Mouse (Mus musculus): ENCODE data around the gene Gm21988. TPM values are rescaled to one million over a fixed set of nuclear protein-coding genes. Genes with fewer than 3 reads are reported as not detected.
A peak's percentile ranks its signal among the peaks of the same experiment; 100 is the strongest.

The Gm21988 gene
- polyA plus RNA-seq, 1 experiment from 2014 or later = 12.1 TPM

DNA sequence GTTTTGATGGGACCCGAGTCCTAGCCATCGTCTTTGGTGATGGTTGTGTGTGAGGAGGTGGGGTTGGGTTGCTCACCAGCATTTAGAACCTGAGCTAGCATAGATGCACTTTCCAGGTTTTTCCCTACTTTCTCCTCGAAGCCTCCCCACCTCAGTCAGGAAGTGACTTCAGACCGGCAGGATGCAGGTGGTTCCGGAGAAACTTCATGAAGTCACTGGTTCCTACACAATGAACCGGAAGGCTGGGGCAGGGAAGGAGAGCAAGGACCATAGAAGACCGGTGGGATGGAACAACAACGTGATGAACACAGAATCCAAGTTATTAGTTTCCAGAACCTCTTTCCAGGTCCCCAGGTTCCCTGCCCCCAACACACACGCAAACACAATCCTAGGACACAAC is 15.9 kb downstream of the Gm21988 start:
- H3K27ac ChIP-seq (ENCODE audit: low read depth, low read length) = no peak overlapping the region
- peaks cover 11% of the 10 kb centered on the region for H3K4me1 ChIP-seq (ENCODE audit: control insufficient read depth, insufficient read depth, low read length)
- H3K4me2 ChIP-seq = no peak overlapping the region
- DNase-seq (ENCODE audit: low spot score, missing footprints) (no peak), ATAC-seq (ENCODE audit: low FRiP score) (no peak)
- H3K4me3 ChIP-seq (ENCODE audit: low read depth, low read length) = no peak overlapping the region
- H3K9ac ChIP-seq (ENCODE audit: low read length) = no peak overlapping the region
- no peaks in the 10 kb centered on the region for H3K9me3 ChIP-seq (ENCODE audit: control insufficient read depth, low read length)
- WGBS = 86% methylated on average over 9 of the region's 9 CpGs
- no peaks in the 10 kb centered on the region for H3K36me3 ChIP-seq (ENCODE audit: control insufficient read depth, insufficient read depth, low read length)
- H3K27me3 ChIP-seq (ENCODE audit: control insufficient read depth, insufficient read depth, low read length) = peaks cover 37% of the 10 kb centered on the region

DNA sequence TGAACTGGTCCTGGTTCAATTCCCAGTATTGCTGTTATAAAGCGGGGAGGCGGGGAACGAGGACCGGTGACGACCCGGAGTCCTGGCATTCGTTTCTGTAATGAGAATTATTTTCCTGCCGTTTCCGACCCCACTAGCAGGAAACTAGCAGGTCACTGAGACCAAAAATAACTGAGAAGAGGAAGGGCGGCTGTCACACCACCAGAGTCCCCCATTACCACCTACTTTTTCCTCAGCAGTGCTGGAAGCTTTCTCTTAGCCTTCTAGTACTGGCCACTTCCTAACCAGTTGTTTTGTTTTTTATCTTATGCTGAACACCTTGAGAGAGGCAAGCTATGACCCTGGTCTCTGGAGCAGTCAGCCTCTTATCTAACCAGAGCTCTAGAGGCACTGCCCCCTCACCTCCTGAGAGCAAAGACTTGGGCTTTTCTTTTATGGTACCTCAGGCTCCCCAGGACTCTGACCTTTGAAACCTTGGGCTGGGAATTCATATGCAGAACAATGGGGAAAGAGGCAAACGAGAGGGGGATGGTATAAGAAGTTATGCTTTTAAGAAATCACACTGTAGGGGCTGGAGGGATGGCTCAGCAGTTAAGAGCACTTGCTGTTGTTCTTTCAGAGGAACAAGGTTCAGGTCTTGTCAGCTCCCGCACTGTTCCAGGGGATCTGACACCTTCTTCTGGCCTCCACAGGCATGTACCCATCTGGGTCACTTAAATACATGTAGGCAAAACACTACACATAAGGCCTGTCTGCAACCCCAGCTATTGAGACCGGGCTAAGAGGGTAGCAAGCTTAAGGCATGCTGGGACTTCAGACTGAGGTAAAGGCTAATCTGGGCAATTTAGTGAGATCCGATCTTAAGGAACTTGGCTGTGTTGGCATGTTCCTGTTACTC is 17.8 kb downstream of the Gm21988 start:
- Histone ChIP-seq H3K9me3 (ENCODE audit: control insufficient read depth, low read length) (no peaks in the 10 kb centered on the region), H3K27ac (ENCODE audit: low read depth, low read length) (peak overlapping the region; percentile 2; the same call in 1 of the 2 replicates), H3K4me3 (ENCODE audit: low read depth, low read length) (peak overlapping the region; percentile 61), H3K36me3 (ENCODE audit: control insufficient read depth, insufficient read depth, low read length) (no peaks in the 10 kb centered on the region), H3K9ac (ENCODE audit: low read length) (peak overlapping the region; percentile 66), H3K27me3 (ENCODE audit: control insufficient read depth, insufficient read depth, low read length) (peaks cover 18% of the 10 kb centered on the region), H3K4me2 (peak overlapping the region; percentile 88), H3K4me1 (ENCODE audit: control insufficient read depth, insufficient read depth, low read length) (peaks cover 15% of the 10 kb centered on the region)
- DNase-seq (ENCODE audit: low spot score, missing footprints) (peak; percentile 88), ATAC-seq (ENCODE audit: low FRiP score) (no peak)
- WGBS = 11% methylated on average over 14 of the region's 14 CpGs

DNA sequence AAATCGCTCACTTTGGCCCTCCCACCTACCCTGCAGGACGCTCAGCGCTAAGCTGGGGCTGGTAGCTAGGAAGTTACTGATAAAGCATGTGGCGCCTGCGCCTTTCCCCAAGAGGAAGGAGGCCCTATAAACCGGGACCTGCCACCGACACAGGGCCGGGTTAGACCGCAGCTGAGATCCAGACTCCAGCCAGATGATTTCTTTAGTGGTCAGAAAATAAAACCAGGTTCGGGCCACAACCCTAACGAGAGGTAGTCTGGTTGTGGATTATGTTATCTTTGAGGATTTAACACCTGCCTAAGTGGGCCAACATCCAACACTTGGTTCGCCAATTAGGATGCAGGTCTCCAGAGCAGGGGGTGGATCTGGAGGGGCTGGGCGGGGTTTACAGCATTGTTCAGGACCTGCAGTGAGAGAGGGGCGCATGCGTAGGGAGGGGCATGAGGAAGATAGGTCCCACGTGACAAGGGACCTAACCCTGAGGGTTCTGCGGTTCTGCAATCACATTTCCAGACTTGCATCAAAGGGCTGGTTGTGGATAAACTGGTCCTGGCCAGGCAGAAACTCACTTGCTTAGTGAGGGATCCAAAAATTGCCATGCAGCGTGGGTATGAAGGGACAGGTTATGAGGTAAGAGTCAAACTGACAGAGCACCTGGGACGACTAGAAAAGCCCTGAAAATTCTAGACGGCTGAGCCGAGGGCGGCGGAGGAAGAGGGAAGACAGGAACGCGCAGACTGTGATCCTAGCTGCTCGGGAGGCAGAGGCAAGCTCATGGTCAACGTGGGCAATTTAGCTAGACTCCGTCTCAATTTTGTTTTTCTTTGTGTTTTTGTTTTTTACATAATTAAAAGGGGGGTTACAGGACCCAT is 18.7 kb downstream of the Gm21988 start, which contains the start of gene Slc16a13:
Slc16a13 (minus strand) TSS at position 334 of the 872 bp plus-strand sequence.
- Histone ChIP-seq H3K27me3 (ENCODE audit: control insufficient read depth, insufficient read depth, low read length) (peaks cover 16% of the 10 kb centered on the region), H3K4me3 (ENCODE audit: low read depth, low read length) (peak within 1 kb of the TSS; percentile 61), H3K36me3 (ENCODE audit: control insufficient read depth, insufficient read depth, low read length) (no peaks in the 10 kb centered on the region), H3K9me3 (ENCODE audit: control insufficient read depth, low read length) (no peaks in the 10 kb centered on the region), H3K27ac (ENCODE audit: low read depth, low read length) (peak within 1 kb of the TSS; percentile 80), H3K4me2 (peak within 1 kb of the TSS; percentile 88), H3K4me1 (ENCODE audit: control insufficient read depth, insufficient read depth, low read length) (peaks cover 15% of the 10 kb centered on the region), H3K9ac (ENCODE audit: low read length) (peak within 1 kb of the TSS; percentile 84)
- ATAC-seq (ENCODE audit: low FRiP score) = peak; percentile 97
- peak; percentile 98 for DNase-seq (ENCODE audit: low spot score, missing footprints)
- 0% methylated on average over 28 of the region's 28 CpGs for WGBS

DNA sequence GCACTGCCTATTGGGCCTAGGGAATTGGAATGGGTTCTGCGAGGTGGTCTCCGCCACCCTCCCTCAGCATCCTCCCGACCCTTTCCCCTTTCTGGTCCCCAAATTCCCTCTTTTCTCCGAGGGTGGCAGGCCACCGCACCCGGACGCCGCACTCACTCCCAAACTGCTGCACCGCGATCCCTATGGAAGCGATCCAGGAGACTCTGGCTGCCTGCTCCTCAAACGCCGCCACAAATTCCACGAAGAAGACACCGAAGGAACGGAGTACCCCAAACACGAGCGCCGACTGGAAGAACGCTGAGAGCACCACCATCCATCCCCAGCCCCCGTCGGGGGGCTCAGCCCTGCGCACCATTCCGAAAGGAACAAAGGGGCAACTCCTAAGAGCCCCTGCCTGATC is 19.3 kb downstream of the Gm21988 start:
- under 1% methylated on average over 24 of the region's 24 CpGs for WGBS
- H3K27ac ChIP-seq (ENCODE audit: low read depth, low read length) = peak overlapping the region; percentile 80
- DNase-seq (ENCODE audit: low spot score, missing footprints) = no peak
- ATAC-seq (ENCODE audit: low FRiP score) = no peak
- H3K4me3 ChIP-seq (ENCODE audit: low read depth, low read length) = peak overlapping the region; percentile 61
- H3K4me2 ChIP-seq = peak overlapping the region; percentile 88
- H3K9me3 ChIP-seq (ENCODE audit: control insufficient read depth, low read length) = no peaks in the 10 kb centered on the region
- no peaks in the 10 kb centered on the region for H3K36me3 ChIP-seq (ENCODE audit: control insufficient read depth, insufficient read depth, low read length)
- H3K4me1 ChIP-seq (ENCODE audit: control insufficient read depth, insufficient read depth, low read length) = peaks cover 15% of the 10 kb centered on the region
- peaks cover 17% of the 10 kb centered on the region for H3K27me3 ChIP-seq (ENCODE audit: control insufficient read depth, insufficient read depth, low read length)
- H3K9ac ChIP-seq (ENCODE audit: low read length) = peak overlapping the region; percentile 84

DNA sequence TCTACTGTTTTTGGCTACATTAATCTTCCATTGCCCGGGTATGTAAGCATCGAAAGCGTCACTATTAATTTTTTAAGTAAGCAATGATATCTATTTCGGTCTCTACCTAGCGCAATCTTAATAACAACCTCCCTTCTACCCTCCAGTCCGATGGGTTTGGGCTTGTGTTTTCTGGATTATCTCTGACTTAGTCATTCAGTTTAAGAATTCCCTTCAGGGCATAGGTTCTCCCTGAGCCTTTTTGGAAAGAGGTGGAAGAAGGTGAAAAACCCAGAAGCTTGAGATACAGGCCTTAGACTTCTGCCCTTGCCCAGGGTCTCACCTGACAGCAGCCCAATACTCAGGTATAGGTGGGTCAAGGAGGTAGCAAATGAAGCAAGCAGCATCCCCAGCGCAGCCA is 19.8 kb downstream of the Gm21988 start:
- Histone ChIP-seq H3K36me3 (ENCODE audit: control insufficient read depth, insufficient read depth, low read length) (no peaks in the 10 kb centered on the region), H3K27ac (ENCODE audit: low read depth, low read length) (no peak overlapping the region; the same call in 1 of the 2 replicates), H3K4me3 (ENCODE audit: low read depth, low read length) (peak overlapping the region; percentile 61), H3K9ac (ENCODE audit: low read length) (peak overlapping the region; percentile 84), H3K9me3 (ENCODE audit: control insufficient read depth, low read length) (no peaks in the 10 kb centered on the region), H3K27me3 (ENCODE audit: control insufficient read depth, insufficient read depth, low read length) (peaks cover 19% of the 10 kb centered on the region), H3K4me1 (ENCODE audit: control insufficient read depth, insufficient read depth, low read length) (peaks cover 19% of the 10 kb centered on the region), H3K4me2 (peak overlapping the region; percentile 88)
- ATAC-seq (ENCODE audit: low FRiP score) = no peak
- WGBS = 55% methylated on average over 7 of the region's 7 CpGs
- DNase-seq (ENCODE audit: low spot score, missing footprints) = peak; percentile 87

DNA sequence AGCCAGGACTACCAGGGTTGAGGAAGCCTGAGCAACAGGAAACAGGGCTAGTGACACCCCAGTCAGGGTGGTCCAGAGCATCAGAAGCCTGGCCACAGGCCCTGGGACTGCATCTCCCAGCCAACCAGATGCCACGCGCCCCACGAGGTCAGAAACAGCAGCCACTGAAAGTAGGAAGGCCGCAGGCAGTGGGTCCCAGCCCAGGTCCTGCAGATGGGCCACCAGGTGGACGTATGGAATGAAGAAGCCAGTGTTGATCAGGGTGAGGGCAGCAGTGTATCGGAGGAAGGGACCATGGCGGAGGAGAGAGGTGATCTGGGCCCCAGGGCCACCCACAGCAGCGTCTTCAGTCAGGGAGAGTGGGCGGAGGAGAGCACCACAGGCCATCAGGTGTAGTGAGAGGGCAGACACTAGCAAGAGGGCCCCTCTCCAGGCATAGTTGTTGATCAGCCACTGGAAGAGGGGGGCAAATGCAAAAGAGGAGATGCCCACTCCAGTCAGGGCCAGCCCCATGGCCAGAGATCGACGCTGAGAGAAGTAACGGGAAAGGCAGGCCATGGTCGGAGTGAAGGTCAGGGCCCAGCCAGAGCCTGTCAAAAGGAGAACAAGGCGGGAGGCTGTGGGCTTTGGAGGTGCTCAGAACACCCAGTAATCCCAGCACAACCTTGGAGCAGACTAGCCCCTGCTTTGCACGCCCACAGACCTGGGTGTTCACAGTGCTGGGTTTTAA is 20.7 kb downstream of the Gm21988 start:
- WGBS = 90% methylated on average over 15 of the region's 15 CpGs
- Histone ChIP-seq H3K9me3 (ENCODE audit: control insufficient read depth, low read length) (no peaks in the 10 kb centered on the region), H3K4me1 (ENCODE audit: control insufficient read depth, insufficient read depth, low read length) (peaks cover 29% of the 10 kb centered on the region), H3K4me2 (peak overlapping the region; percentile 88), H3K36me3 (ENCODE audit: control insufficient read depth, insufficient read depth, low read length) (no peaks in the 10 kb centered on the region), H3K9ac (ENCODE audit: low read length) (no peak overlapping the region), H3K27ac (ENCODE audit: low read depth, low read length) (no peak overlapping the region), H3K4me3 (ENCODE audit: low read depth, low read length) (no peak overlapping the region), H3K27me3 (ENCODE audit: control insufficient read depth, insufficient read depth, low read length) (peaks cover 28% of the 10 kb centered on the region)
- DNase-seq (ENCODE audit: low spot score, missing footprints) (no peak), ATAC-seq (ENCODE audit: low FRiP score) (no peak)

DNA sequence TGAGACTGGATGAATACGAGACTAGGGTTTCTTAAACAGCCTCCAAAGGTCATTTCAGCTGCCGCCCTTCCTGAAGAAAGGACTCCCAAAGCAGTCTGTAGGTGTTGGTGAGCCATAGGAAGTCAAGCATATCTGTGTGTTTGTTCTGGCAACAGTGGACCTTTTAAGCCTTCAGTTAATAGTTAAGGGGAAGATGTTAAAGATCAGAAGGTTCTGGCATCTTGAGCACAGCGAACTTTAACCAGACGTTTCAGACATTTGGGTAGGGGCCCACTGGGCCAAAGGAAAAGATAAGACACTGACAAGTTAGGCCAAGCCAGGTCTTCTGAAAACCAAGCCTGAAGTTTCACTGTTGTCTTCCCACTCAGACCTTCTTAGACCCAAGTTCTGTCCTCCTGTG is 21.6 kb downstream of the Gm21988 start:
- Histone ChIP-seq H3K27me3 (ENCODE audit: control insufficient read depth, insufficient read depth, low read length) (peaks cover 35% of the 10 kb centered on the region), H3K4me2 (no peak overlapping the region), H3K4me3 (ENCODE audit: low read depth, low read length) (no peak overlapping the region), H3K9me3 (ENCODE audit: control insufficient read depth, low read length) (no peaks in the 10 kb centered on the region), H3K36me3 (ENCODE audit: control insufficient read depth, insufficient read depth, low read length) (no peaks in the 10 kb centered on the region), H3K9ac (ENCODE audit: low read length) (no peak overlapping the region), H3K4me1 (ENCODE audit: control insufficient read depth, insufficient read depth, low read length) (peaks cover 33% of the 10 kb centered on the region), H3K27ac (ENCODE audit: low read depth, low read length) (no peak overlapping the region)
- 91% methylated on average over 4 of the region's 4 CpGs for WGBS
- DNase-seq (ENCODE audit: low spot score, missing footprints) (no peak), ATAC-seq (ENCODE audit: low FRiP score) (no peak)

DNA sequence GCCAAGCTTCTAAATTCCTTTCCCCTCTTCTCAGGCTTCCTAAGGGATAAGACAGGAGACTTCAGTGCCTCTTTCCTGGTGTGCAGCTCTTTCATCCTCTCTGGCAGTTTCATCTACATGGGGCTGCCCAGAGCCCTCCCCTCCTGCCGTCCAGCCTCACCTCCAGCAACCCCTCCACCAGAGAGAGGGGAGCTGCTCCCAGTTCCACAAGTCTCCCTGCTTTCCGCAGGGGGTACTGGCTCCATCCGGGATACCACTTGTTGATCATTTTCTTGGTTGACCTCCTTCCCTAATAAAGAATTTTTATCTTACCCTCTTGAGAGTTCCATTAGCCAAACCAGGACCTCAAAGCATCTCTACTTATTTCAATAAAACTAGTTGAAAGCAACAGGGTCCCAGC is 23.5 kb downstream of the Gm21988 start:
- H3K4me3 ChIP-seq (ENCODE audit: low read depth, low read length) = no peak overlapping the region
- H3K9me3 ChIP-seq (ENCODE audit: control insufficient read depth, low read length) = no peaks in the 10 kb centered on the region
- H3K4me2 ChIP-seq = no peak overlapping the region; the same call in 1 of the 2 replicates
- H3K27me3 ChIP-seq (ENCODE audit: control insufficient read depth, insufficient read depth, low read length) = peaks cover 39% of the 10 kb centered on the region
- H3K9ac ChIP-seq (ENCODE audit: low read length) = no peak overlapping the region
- H3K27ac ChIP-seq (ENCODE audit: low read depth, low read length) = no peak overlapping the region
- ATAC-seq (ENCODE audit: low FRiP score) (no peak), DNase-seq (ENCODE audit: low spot score, missing footprints) (no peak)
- no peaks in the 10 kb centered on the region for H3K36me3 ChIP-seq (ENCODE audit: control insufficient read depth, insufficient read depth, low read length)
- WGBS = 48% methylated on average over 3 of the region's 3 CpGs
- peaks cover 28% of the 10 kb centered on the region for H3K4me1 ChIP-seq (ENCODE audit: control insufficient read depth, insufficient read depth, low read length)
